Mouse (Mus musculus) stomach, embryonic 16.5 days (tissue): ENCODE measurements around the gene Otud7a. TPM values are rescaled to one million over a fixed set of nuclear protein-coding genes. Genes with fewer than 3 reads are reported as not detected.

ENCODE experiments used
- ATAC-seq: fragments of 200-750 bp; cut with Nextera tagmentation; 2 replicates; pipeline ENCODE4 v1.8.0; 2017; ENCODE audit warnings: moderate number of reproducible peaks, moderate TSS enrichment; ENCODE audit not compliant: insufficient read depth, low FRiP score
- H3K27ac ChIP-seq: fragments of 300-500 bp; sonication (generic); 2 replicates; pipeline ENCODE4 v1.5.1; 2014; ENCODE audit warnings: low read length
- H3K27me3 ChIP-seq: fragments of 300-500 bp; sonication (generic); 2 replicates; pipeline ENCODE4 v1.6.1; 2014; ENCODE audit warnings: low read length, control low read depth, mixed read lengths; ENCODE audit not compliant: control insufficient read depth, insufficient read depth
- H3K36me3 ChIP-seq: fragments of 300-500 bp; sonication (generic); 2 replicates; pipeline ENCODE4 v1.6.1; 2014; ENCODE audit warnings: low read length; ENCODE audit not compliant: control insufficient read depth, insufficient read depth
- H3K4me1 ChIP-seq: fragments of 300-500 bp; sonication (generic); 2 replicates; pipeline ENCODE4 v1.6.1; 2014; ENCODE audit warnings: low read length, control low read depth, mixed read lengths; ENCODE audit not compliant: control insufficient read depth, insufficient read depth
- H3K4me2 ChIP-seq: fragments of 300-500 bp; sonication (generic); 2 replicates; pipeline ENCODE4 v1.6.1; 2014; ENCODE audit warnings: low read depth, low read length, mixed read lengths
- H3K4me3 ChIP-seq: fragments of 300-500 bp; sonication (generic); replicated peaks from 2 replicates; pipeline ENCODE4 v1.5.1; 2014; ENCODE audit warnings: mild to moderate bottlenecking, low read length
- H3K9ac ChIP-seq: fragments of 300-500 bp; sonication (generic); 2 replicates; pipeline ENCODE4 v1.6.1; 2014; ENCODE audit warnings: low read length
- H3K9me3 ChIP-seq: fragments of 300-500 bp; sonication (generic); replicated peaks from 2 replicates; pipeline ENCODE4 v1.6.1; 2016; ENCODE audit warnings: low read length, control low read depth; ENCODE audit not compliant: control insufficient read depth
- WGBS: fragments of 180-500 bp; shearing (Covaris S2); extraction: QIAGEN DNeasy Blood & Tissue Kit; methylation state at CpG from one replicate; pipeline ENCODE4 v1.1.7; 2014; 5-methylcytosine and 5-hydroxymethylcytosine counted together
- polyA plus RNA-seq: library from polyadenylated mRNA; unstranded; fragments of >200 nt; fragmentation: Nextera tagmentation; extraction: Ambion mirVana; gene quantifications from 2 replicates; pipeline ENCODE4 v1.2.1, GENCODE M21; 2015

Otud7a gene
- polyA plus RNA-seq, 1 experiment from 2014 or later: 0.19 TPM

GRCm38 (mm10) chr7:63758240-63758826 lies 313.8 kb downstream of the Otud7a start:
- Histone ChIP-seq H3K27ac (no peak overlapping the region), H3K4me2 (peak overlapping the region; percentile 70), H3K4me3 (peak overlapping the region; percentile 47), H3K27me3 (peaks cover 72% of the 10 kb centered on the region), H3K9me3 (no peaks in the 10 kb centered on the region), H3K9ac (peak overlapping the region; percentile 46), H3K36me3 (no peaks in the 10 kb centered on the region), H3K4me1 (peaks cover 18% of the 10 kb centered on the region)
- 0 out of 2 replicates have a peak, but pooled peaks have one; percentile 5 for ATAC-seq
- under 1% methylated on average over 85 of the region's 97 CpGs for WGBS

- no peak for ATAC-seq
- H3K27me3 ChIP-seq: peaks cover 63% of the 10 kb centered on the region
- no peak overlapping the region for H3K4me3 ChIP-seq
- WGBS: 18% methylated on average over 5 of the region's 5 CpGs
- no peak overlapping the region for H3K9ac ChIP-seq
- no peaks in the 10 kb centered on the region for H3K9me3 ChIP-seq
- peaks cover 14% of the 10 kb centered on the region for H3K4me1 ChIP-seq
- no peak overlapping the region for H3K27ac ChIP-seq
- H3K4me2 ChIP-seq: no peak overlapping the region
- H3K36me3 ChIP-seq: no peaks in the 10 kb centered on the region
These were observed 315.1 kb downstream of the Otud7a start for GRCm38 (mm10) chr7:63759606-63760005.

GRCm38 (mm10) chr7:63762529-63762928 lies 318.0 kb downstream of the Otud7a start:
- 78% methylated on average over 3 of the region's 3 CpGs for WGBS
- H3K4me2 ChIP-seq: no peak overlapping the region
- H3K27me3 ChIP-seq: peaks cover 39% of the 10 kb centered on the region
- H3K4me1 ChIP-seq: peaks cover 6% of the 10 kb centered on the region; the same call in 1 of the 2 replicates
- no peak overlapping the region for H3K27ac ChIP-seq
- H3K36me3 ChIP-seq: no peaks in the 10 kb centered on the region
- no peak overlapping the region for H3K4me3 ChIP-seq
- ATAC-seq: no peak
- no peaks in the 10 kb centered on the region for H3K9me3 ChIP-seq
- no peak overlapping the region for H3K9ac ChIP-seq

- WGBS: 61% methylated on average over 5 of the region's 5 CpGs
These were observed 324.0 kb downstream of the Otud7a start for GRCm38 (mm10) chr7:63768398-63769029.

GRCm38 (mm10) chr7:63773268-63773667 lies 328.7 kb downstream of the Otud7a start:
- no peak overlapping the region for H3K27ac ChIP-seq
- H3K9me3 ChIP-seq: no peaks in the 10 kb centered on the region
- H3K4me1 ChIP-seq: no peaks in the 10 kb centered on the region
- H3K4me2 ChIP-seq: no peak overlapping the region
- no peaks in the 10 kb centered on the region for H3K36me3 ChIP-seq
- no peak overlapping the region for H3K4me3 ChIP-seq
- no peak overlapping the region for H3K9ac ChIP-seq
- ATAC-seq: no peak
- WGBS: 75% methylated on average over 1 of the region's 1 CpGs
- H3K27me3 ChIP-seq: no peaks in the 10 kb centered on the region

More at GRCm38 (mm10) chr7:63768398-63769029, 324.0 kb downstream of the Otud7a start:
- Histone ChIP-seq H3K36me3 (no peaks in the 10 kb centered on the region), H3K9ac (no peak overlapping the region), H3K4me2 (no peak overlapping the region), H3K4me1 (no peaks in the 10 kb centered on the region), H3K4me3 (no peak overlapping the region), H3K27me3 (no peaks in the 10 kb centered on the region), H3K9me3 (no peaks in the 10 kb centered on the region), H3K27ac (no peak overlapping the region)
- no peak for ATAC-seq

GRCm38 (mm10) chr7:63774291-63774690 lies 329.7 kb downstream of the Otud7a start:
- H3K9ac ChIP-seq: no peak overlapping the region
- H3K27ac ChIP-seq: no peak overlapping the region
- H3K4me2 ChIP-seq: no peak overlapping the region
- no peak overlapping the region for H3K4me3 ChIP-seq
- H3K4me1 ChIP-seq: no peaks in the 10 kb centered on the region
- ATAC-seq: no peak
- H3K27me3 ChIP-seq: no peaks in the 10 kb centered on the region
- WGBS: 71% methylated on average over 1 of the region's 1 CpGs
- no peaks in the 10 kb centered on the region for H3K9me3 ChIP-seq
- H3K36me3 ChIP-seq: no peaks in the 10 kb centered on the region

- Histone ChIP-seq H3K27me3 (no peaks in the 10 kb centered on the region), H3K9ac (no peak overlapping the region), H3K4me1 (no peaks in the 10 kb centered on the region), H3K4me2 (no peak overlapping the region), H3K36me3 (no peaks in the 10 kb centered on the region), H3K27ac (no peak overlapping the region), H3K4me3 (no peak overlapping the region), H3K9me3 (no peaks in the 10 kb centered on the region)
- 85% methylated on average over 4 of the region's 4 CpGs for WGBS
- no peak for ATAC-seq
These were observed 332.8 kb downstream of the Otud7a start for GRCm38 (mm10) chr7:63777328-63777727.

GRCm38 (mm10) chr7:63780821-63781220 lies 336.3 kb downstream of the Otud7a start:
- H3K4me1 ChIP-seq: no peaks in the 10 kb centered on the region
- 81% methylated on average over 3 of the region's 3 CpGs for WGBS
- no peak overlapping the region for H3K9ac ChIP-seq
- H3K9me3 ChIP-seq: no peaks in the 10 kb centered on the region
- H3K4me3 ChIP-seq: no peak overlapping the region
- H3K27me3 ChIP-seq: no peaks in the 10 kb centered on the region
- H3K36me3 ChIP-seq: no peaks in the 10 kb centered on the region
- H3K27ac ChIP-seq: no peak overlapping the region
- H3K4me2 ChIP-seq: no peak overlapping the region
- ATAC-seq: no peak

GRCm38 (mm10) chr7:63789743-63790142 lies 345.2 kb downstream of the Otud7a start:
- no peak overlapping the region for H3K4me2 ChIP-seq
- 88% methylated on average over 5 of the region's 5 CpGs for WGBS
- H3K9me3 ChIP-seq: no peaks in the 10 kb centered on the region
- no peaks in the 10 kb centered on the region for H3K36me3 ChIP-seq
- H3K4me3 ChIP-seq: no peak overlapping the region
- H3K4me1 ChIP-seq: no peaks in the 10 kb centered on the region
- no peak overlapping the region for H3K27ac ChIP-seq
- ATAC-seq: no peak
- no peaks in the 10 kb centered on the region for H3K27me3 ChIP-seq
- no peak overlapping the region for H3K9ac ChIP-seq
